Mouse (Mus musculus) B cell, adult (primary cell): ENCODE results near the gene Krt75. TPM values are rescaled to one million over a fixed set of nuclear protein-coding genes. Genes with fewer than 3 reads are reported as not detected.

Source experiments
- total RNA-seq: library from RNA; stranded (reverse); gene quantifications from 4 replicates; pipeline ENCODE4 v1.2.4, GENCODE M21; 2023; ENCODE audit not compliant: inconsistent age

The Krt75 gene
- not detected in 4 replicates for total RNA-seq

GRCm38 (mm10) chr15:101573796-101574345, at the start of gene Krt75:
TSS of gene Krt75 (minus strand) at chr15:101573904.

GRCm38 (mm10) chr15:101562850-101563249, 10.9 kb downstream of the Krt75 start, which contains the start of gene Krt90:
TSS of gene Krt90 (minus strand) at chr15:101562950.

GRCm38 (mm10) chr15:101550567-101550966, 23.1 kb downstream of the Krt75 start, which contains the start of gene Krt82:
TSS of gene Krt82 (minus strand) at chr15:101550667.

DNA sequence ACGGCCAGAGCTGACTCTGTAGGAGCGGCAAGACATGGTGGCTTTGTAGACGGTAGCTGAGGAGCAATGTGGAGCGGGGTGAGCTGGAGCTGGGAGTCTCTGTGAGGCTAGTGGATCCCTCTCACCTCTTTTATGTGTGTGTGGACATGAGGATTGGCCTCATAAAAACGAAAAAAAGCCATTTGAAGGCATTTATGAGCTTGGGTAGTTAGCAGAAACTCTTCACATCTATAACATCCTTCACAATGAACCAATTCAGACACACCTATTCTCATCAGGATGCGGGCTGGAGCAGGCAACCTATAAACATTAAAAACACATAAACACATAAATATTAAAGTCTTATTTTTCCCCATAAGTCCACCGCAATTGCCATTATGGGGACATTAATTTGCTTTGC, 41.0 kb downstream of the Krt75 start, which contains the start of gene Krt84:
Gene Krt84 (minus strand): TSS at position 101 of the 400 bp plus-strand sequence.

GRCm38 (mm10) chr15:101517161-101517560, 56.5 kb downstream of the Krt75 start, which contains the start of gene Gm49425:
TSS of gene Gm49425 (minus strand) at chr15:101517261.

Other genes starting within 250 kb of the Krt75 start
- 0.18 to 0.26 TPM in 2 of 4 replicates, not detected in the others for gene Krt80, start 203.7 kb downstream of the Krt75 start, total RNA-seq
- not detected in 4 replicates for gene Krt7, start 162.9 kb downstream of the Krt75 start, total RNA-seq
- gene Krt87, start 135.1 kb downstream of the Krt75 start, total RNA-seq, result not detected in 4 replicates
- gene Krt88, start 126.2 kb downstream of the Krt75 start, total RNA-seq, result not detected in 4 replicates
- gene Krt81, start 110.2 kb downstream of the Krt75 start, total RNA-seq, result not detected in 4 replicates
- gene Krt86, start 100.4 kb downstream of the Krt75 start, total RNA-seq, result not detected in 4 replicates
- not detected in 4 replicates for gene Krt83, start 82.4 kb downstream of the Krt75 start, total RNA-seq
- not detected in 4 replicates for gene Gm49425, start 56.6 kb downstream of the Krt75 start, total RNA-seq
- not detected in 4 replicates for gene Krt84, start 41.1 kb downstream of the Krt75 start, total RNA-seq
- not detected in 4 replicates for gene Krt82, start 23.2 kb downstream of the Krt75 start, total RNA-seq
- gene Krt90, start 11.0 kb downstream of the Krt75 start, total RNA-seq, result not detected in 4 replicates
- gene Gm5414, start 54.3 kb upstream of the Krt75 start, total RNA-seq, result not detected in 4 replicates
- gene Gm5478, start 73.5 kb upstream of the Krt75 start, total RNA-seq, result not detected in 4 replicates
- not detected in 4 replicates for gene Krt6b, start 106.4 kb upstream of the Krt75 start, total RNA-seq
- not detected in 4 replicates for gene Krt6a, start 120.4 kb upstream of the Krt75 start, total RNA-seq
- not detected in 4 replicates for gene Krt5, start 139.0 kb upstream of the Krt75 start, total RNA-seq
- not detected in 4 replicates for gene Krt71, start 169.2 kb upstream of the Krt75 start, total RNA-seq
- not detected in 4 replicates for gene Krt72, start 212.6 kb upstream of the Krt75 start, total RNA-seq
- not detected in 4 replicates for gene Krt73, start 228.4 kb upstream of the Krt75 start, total RNA-seq
- gene Krt2, start 244.3 kb upstream of the Krt75 start, total RNA-seq, result not detected in 4 replicates